In genomic region chr6:52036077-52036476, GRCm38 (mm10) we compare ENCODE assay signal across 11 mouse cellular contexts. TPM values are rescaled to one million over a fixed set of nuclear protein-coding genes. Genes with fewer than 3 reads are reported as not detected.
A peak's percentile ranks its signal among the peaks of the same experiment; 100 is the strongest.
DNase-seq lines count a peak whose midpoint lies in the region; ATAC-seq and TF ChIP-seq lines count a peak whose summit lies in the region.
"Had no signal": no experiment of that assay in that cellular context is flagged by ENCODE, and none has a peak within 500 bp of the region (broad histone marks: within the 10 kb centered on the region; RNA-seq: fewer than 3 reads in every experiment).

No protein-coding gene starts in this region.

- H3K4me1 ChIP-seq in forebrain, postnatal 0 days (ENCODE audit: insufficient read depth), result no peaks in the 10 kb centered on the region
- H3K4me1 ChIP-seq in forebrain, embryonic 10.5 days, result peaks cover 5% of the 10 kb centered on the region; the same call in 1 of the 2 replicates
- H3K4me1 ChIP-seq in lung, postnatal 0 days (ENCODE audit: insufficient read depth, low read depth, low read length), result no peaks in the 10 kb centered on the region
- H3K4me1 ChIP-seq in bone marrow macrophage, adult 2 months (ENCODE audit: control insufficient read depth, insufficient read depth, low read length), result peaks cover 3% of the 10 kb centered on the region; the same call in 1 of the 2 replicates
- H3K4me1 ChIP-seq in forebrain, embryonic 11.5 days (replicated peaks; ENCODE audit: control insufficient read depth, insufficient read depth, low read length), result no peaks in the 10 kb centered on the region

- TF ChIP-seq CTCF in forebrain, postnatal 0 days (IDR thresholded peaks at IDR 0.05; ENCODE audit: low read depth), result peak; percentile 24; the same call in 1 of the 2 replicates
- TF ChIP-seq CTCF in lung, postnatal 0 days (IDR thresholded peaks at IDR 0.05), result peak; percentile 56
- peak; percentile 49 for TF ChIP-seq CTCF in bone marrow macrophage, adult 2 months (IDR thresholded peaks at IDR 0.05; ENCODE audit: low read depth, low read length)

- no peak for TF ChIP-seq POLR2A in bone marrow macrophage, adult 2 months (IDR thresholded peaks at IDR 0.05; ENCODE audit: borderline replicate concordance, low read depth, low read length)

- no peak overlapping the region for H3K9ac ChIP-seq in forebrain, postnatal 0 days
- H3K9ac ChIP-seq in lung, postnatal 0 days (replicated peaks; ENCODE audit: low read depth), result no peak overlapping the region
- no peak overlapping the region for H3K9ac ChIP-seq in forebrain, embryonic 11.5 days (ENCODE audit: low read length)
- H3K9ac ChIP-seq: neural tube, embryonic 12.5 days had no signal

- H3K9me3 ChIP-seq in forebrain, postnatal 0 days (ENCODE audit: low read length), result 0 out of 2 replicates have a peak, but pooled peaks cover 4% of the 10 kb centered on the region
- H3K9me3 ChIP-seq in forebrain, embryonic 10.5 days, result 0 out of 2 replicates have a peak, but pooled peaks cover 5% of the 10 kb centered on the region
- no peaks in the 10 kb centered on the region for H3K9me3 ChIP-seq in lung, postnatal 0 days (ENCODE audit: low read length)
- no peaks in the 10 kb centered on the region for H3K9me3 ChIP-seq in forebrain, embryonic 11.5 days (ENCODE audit: control insufficient read depth, low read length)

- no peak for DNase-seq in forebrain, postnatal 0 days
- no peak for DNase-seq in forebrain, embryonic 10.5 days (ENCODE audit: extremely low spot score, low spot score)
- no peak for DNase-seq in lung, postnatal 0 days (ENCODE audit: low spot score)
- no peak for DNase-seq in lung, postnatal 4 days
- DNase-seq in thymus, postnatal 25 days, result peak; percentile 15
- DNase-seq in forebrain, embryonic 11.5 days (ENCODE audit: low spot score), result no peak
- DNase-seq in MN1 (ENCODE audit: low spot score), result no peak

- no peaks in the 10 kb centered on the region for H3K36me3 ChIP-seq in forebrain, postnatal 0 days (ENCODE audit: insufficient read depth)
- H3K36me3 ChIP-seq in forebrain, embryonic 10.5 days (replicated peaks), result no peaks in the 10 kb centered on the region
- H3K36me3 ChIP-seq in lung, postnatal 0 days (ENCODE audit: insufficient read depth, low read length), result no peaks in the 10 kb centered on the region
- no peaks in the 10 kb centered on the region for H3K36me3 ChIP-seq in forebrain, embryonic 11.5 days (ENCODE audit: control insufficient read depth, insufficient read depth, low read length)
- H3K36me3 ChIP-seq: G1E; neural tube, embryonic 12.5 days had no signal

- no peak for ATAC-seq in forebrain, postnatal 0 days
- ATAC-seq in lung, postnatal 0 days, result no peak
- ATAC-seq in forebrain, embryonic 11.5 days (replicated peaks; ENCODE audit: low FRiP score), result no peak

- no peak overlapping the region for H3K4me3 ChIP-seq in forebrain, postnatal 0 days (ENCODE audit: low read depth, low read length)
- H3K4me3 ChIP-seq in forebrain, embryonic 10.5 days, result no peak overlapping the region
- H3K4me3 ChIP-seq in lung, postnatal 0 days (ENCODE audit: low read depth, low read length), result no peak overlapping the region
- H3K4me3 ChIP-seq in bone marrow macrophage, adult 2 months (ENCODE audit: insufficient read depth, low read length), result no peak overlapping the region
- H3K4me3 ChIP-seq in forebrain, embryonic 11.5 days (ENCODE audit: low read depth, low read length), result no peak overlapping the region
- H3K4me3 ChIP-seq: neural tube, embryonic 12.5 days had no signal

- H3K4me2 ChIP-seq in forebrain, postnatal 0 days (ENCODE audit: low read depth), result no peak overlapping the region
- no peak overlapping the region for H3K4me2 ChIP-seq in lung, postnatal 0 days (replicated peaks; ENCODE audit: low read depth, low read length)
- no peak overlapping the region for H3K4me2 ChIP-seq in forebrain, embryonic 11.5 days (ENCODE audit: low read depth, low read length, severe bottlenecking)
- H3K4me2 ChIP-seq: neural tube, embryonic 12.5 days had no signal

- H3K27ac ChIP-seq in forebrain, postnatal 0 days (ENCODE audit: low read depth, low read length), result no peak overlapping the region
- no peak overlapping the region for H3K27ac ChIP-seq in forebrain, embryonic 10.5 days
- H3K27ac ChIP-seq in lung, postnatal 0 days (ENCODE audit: low read length), result no peak overlapping the region
- H3K27ac ChIP-seq in bone marrow macrophage, adult 2 months (ENCODE audit: insufficient read depth, low read depth, low read length), result no peak overlapping the region
- H3K27ac ChIP-seq in forebrain, embryonic 11.5 days (ENCODE audit: low read depth, low read length), result no peak overlapping the region
- H3K27ac ChIP-seq: macrophage; neural tube, embryonic 12.5 days had no signal

- WGBS in forebrain, postnatal 0 days, result 87% methylated on average over 4 of the region's 4 CpGs
- 86% methylated on average over 4 of the region's 4 CpGs for WGBS in forebrain, embryonic 10.5 days
- 90% methylated on average over 4 of the region's 4 CpGs for WGBS in lung, postnatal 0 days
- WGBS in forebrain, embryonic 11.5 days, result 86% methylated on average over 4 of the region's 4 CpGs

- TF ChIP-seq EP300 in lung, postnatal 0 days (IDR thresholded peaks at IDR 0.05), result no peak

- H3K27me3 ChIP-seq in forebrain, postnatal 0 days (ENCODE audit: insufficient read depth, low read length), result no peaks in the 10 kb centered on the region
- H3K27me3 ChIP-seq in forebrain, embryonic 10.5 days (ENCODE audit: poor library complexity, severe bottlenecking), result no peaks in the 10 kb centered on the region
- no peaks in the 10 kb centered on the region for H3K27me3 ChIP-seq in lung, postnatal 0 days (replicated peaks; ENCODE audit: insufficient read depth, low read length)
- no peaks in the 10 kb centered on the region for H3K27me3 ChIP-seq in forebrain, embryonic 11.5 days (ENCODE audit: control insufficient read depth, insufficient read depth, low read length)
- H3K27me3 ChIP-seq: neural tube, embryonic 12.5 days had no signal

RNA-seq across cellular contexts. Expression of gene Skap2, which starts 23.7 kb away (rescaled TPM):
- 4.7 and 5.1 TPM in 2 replicates for total RNA-seq in forebrain, postnatal 0 days (2014; rRNA removed)
- polyA plus RNA-seq in forebrain, postnatal 0 days (2015; fragmentation: Nextera tagmentation; extraction: Ambion mirVana), result 6.2 and 6.6 TPM in 2 replicates
- polyA plus RNA-seq in forebrain, embryonic 10.5 days (2016; fragmentation: Nextera tagmentation; extraction: Ambion mirVana), result 7.7 and 9.0 TPM in 2 replicates
- 78.5 and 82.9 TPM in 2 replicates for polyA plus RNA-seq in lung, postnatal 0 days (2015; fragmentation: Nextera tagmentation; extraction: Ambion mirVana)
- polyA plus RNA-seq in bone marrow macrophage, adult 2 months (2012; ENCODE audit: insufficient read depth, insufficient read length, missing spikeins), result 253 and 257 TPM in 2 replicates
- polyA plus RNA-seq in forebrain, embryonic 11.5 days (2014; fragmentation: Nextera tagmentation; extraction: Ambion mirVana), result 6.1 and 7.7 TPM in 2 replicates
